Mouse (Mus musculus): Measurements from ENCODE around the gene Afmid. TPM values are rescaled to one million over a fixed set of nuclear protein-coding genes. Genes with fewer than 3 reads are reported as not detected.

Afmid gene
- polyA plus RNA-seq, 1 experiment from 2014 or later = 6.2 TPM

Other genes starting within 250 kb of the Afmid start
- 19.3 and 19.6 TPM in 2 replicates for gene Tnrc6c, start 171.6 kb upstream of the Afmid start, polyA plus RNA-seq (2015; fragmentation: Nextera tagmentation; extraction: Ambion mirVana)
- 0.81 and 1.4 TPM in 2 replicates for gene Tmc8, start 43.8 kb upstream of the Afmid start, polyA plus RNA-seq (2015; fragmentation: Nextera tagmentation; extraction: Ambion mirVana)
- 19.0 and 23.9 TPM in 2 replicates for gene Tmc6, start 43.7 kb upstream of the Afmid start, polyA plus RNA-seq (2015; fragmentation: Nextera tagmentation; extraction: Ambion mirVana)
- gene 6030468B19Rik, start 28.3 kb upstream of the Afmid start, polyA plus RNA-seq (2015; fragmentation: Nextera tagmentation; extraction: Ambion mirVana) = 0.41 and 0.60 TPM in 2 replicates
- gene Gm20708, start 16.3 kb upstream of the Afmid start, polyA plus RNA-seq (2015; fragmentation: Nextera tagmentation; extraction: Ambion mirVana) = 0.60 and 0.72 TPM in 2 replicates
- gene Syngr2, start 16.3 kb upstream of the Afmid start, polyA plus RNA-seq (2015; fragmentation: Nextera tagmentation; extraction: Ambion mirVana) = 38.4 and 39.5 TPM in 2 replicates
- 133 and 137 TPM in 2 replicates for gene Tk1, start 168 bp downstream of the Afmid start, polyA plus RNA-seq (2015; fragmentation: Nextera tagmentation; extraction: Ambion mirVana)
- gene Birc5, start 23.3 kb downstream of the Afmid start, polyA plus RNA-seq (2015; fragmentation: Nextera tagmentation; extraction: Ambion mirVana) = 307 and 322 TPM in 2 replicates
- gene Tmem235, start 34.8 kb downstream of the Afmid start, polyA plus RNA-seq (2015; fragmentation: Nextera tagmentation; extraction: Ambion mirVana) = not detected in 2 replicates
- gene Tha1, start 47.6 kb downstream of the Afmid start, polyA plus RNA-seq (2015; fragmentation: Nextera tagmentation; extraction: Ambion mirVana) = 3.4 and 3.6 TPM in 2 replicates
- gene Socs3, start 144.1 kb downstream of the Afmid start, polyA plus RNA-seq (2015; fragmentation: Nextera tagmentation; extraction: Ambion mirVana) = 15.6 and 15.8 TPM in 2 replicates
- 34.4 and 35.7 TPM in 2 replicates for gene Pgs1, start 160.4 kb downstream of the Afmid start, polyA plus RNA-seq (2015; fragmentation: Nextera tagmentation; extraction: Ambion mirVana)